Mouse (Mus musculus) small intestine, adult 2 months (tissue): ENCODE results near the gene Gsto1.

Source experiments
- CTCF ChIP-seq: fragments of 200-500 bp; IDR thresholded peaks from 2 replicates; pipeline ENCODE4 v1.5.1; 2012; ENCODE audit warnings: low read depth, mild to moderate bottlenecking, control low read depth, inconsistent platforms, low read length, moderate library complexity, mixed read lengths; ENCODE audit not compliant: insufficient replicate concordance, insufficient read length; ENCODE audit errors: extremely low read depth
- POLR2A ChIP-seq: fragments of 200-500 bp; IDR thresholded peaks from 2 replicates; pipeline ENCODE4 v1.6.1; 2012; ENCODE audit warnings: low read depth, mild to moderate bottlenecking, control low read depth, inconsistent platforms, low read length, moderate library complexity

DNA sequence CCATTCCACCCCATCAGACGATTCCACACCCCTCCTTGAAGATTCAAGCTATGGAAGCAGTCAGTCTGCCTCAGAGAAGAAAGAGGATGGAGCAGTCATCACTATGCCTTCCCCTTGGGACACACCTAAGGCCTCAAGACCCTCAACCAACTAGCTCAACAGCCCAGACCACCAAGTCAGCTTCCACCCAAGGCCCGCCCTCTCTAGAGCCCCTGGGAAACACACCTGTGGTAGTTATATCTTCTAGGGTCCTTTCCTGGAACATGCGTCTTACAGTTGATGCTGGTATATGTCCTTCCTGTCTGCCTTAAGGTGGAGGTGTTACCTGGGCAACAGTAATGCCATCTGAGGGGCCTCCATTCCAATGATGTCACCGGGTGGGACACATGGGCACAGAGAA is 59.4 kb downstream of the Gsto1 start:
- no peak for TF ChIP-seq POLR2A
- no peak for TF ChIP-seq CTCF
